Mouse (Mus musculus) forebrain, postnatal 0 days (tissue): ENCODE results near the gene Fads1. TPM values are rescaled to one million over a fixed set of nuclear protein-coding genes. Genes with fewer than 3 reads are reported as not detected.
"Not testable (repeated sequence)": the region's sequence is repeated elsewhere in the genome, so short reads cannot be mapped to it uniquely, and the experiment has no call there.

Source experiments
- ATAC-seq: fragments of 200-750 bp; cut with Nextera tagmentation; 2 replicates; pipeline ENCODE4 v1.8.0; 2017; ENCODE audit warnings: mild to moderate bottlenecking, moderate library complexity
- DNase-seq: peaks from one replicate; pipeline ENCODE4 v3.0.0-alpha.2; 2015
- H3K27ac ChIP-seq: fragments of 300-500 bp; sonication (generic); 2 replicates; pipeline ENCODE4 v1.5.1; 2014; ENCODE audit warnings: low read depth, mild to moderate bottlenecking, antibody characterized with exemption, low read length, moderate library complexity, mixed read lengths
- H3K27me3 ChIP-seq: fragments of 300-500 bp; sonication (generic); 2 replicates; pipeline ENCODE4 v1.6.1; 2014; ENCODE audit warnings: mild to moderate bottlenecking, low read length, mixed read lengths; ENCODE audit not compliant: insufficient read depth
- H3K36me3 ChIP-seq: fragments of 300-500 bp; sonication (generic); 2 replicates; pipeline ENCODE4 v1.6.1; 2014; ENCODE audit warnings: mild to moderate bottlenecking, moderate library complexity; ENCODE audit not compliant: insufficient read depth
- H3K4me1 ChIP-seq: fragments of 300-500 bp; sonication (generic); 2 replicates; pipeline ENCODE4 v1.6.1; 2014; ENCODE audit warnings: antibody characterized with exemption; ENCODE audit not compliant: insufficient read depth
- H3K4me2 ChIP-seq: fragments of 300-500 bp; sonication (generic); 2 replicates; pipeline ENCODE4 v1.6.1; 2014; ENCODE audit warnings: low read depth, mild to moderate bottlenecking, moderate library complexity
- H3K4me3 ChIP-seq: fragments of 300-500 bp; sonication (generic); 2 replicates; pipeline ENCODE4 v1.5.1; 2014; ENCODE audit warnings: low read depth, low read length, mixed read lengths
- H3K9ac ChIP-seq: fragments of 300-500 bp; sonication (generic); 2 replicates; pipeline ENCODE4 v1.6.1; 2014; ENCODE audit warnings: mild to moderate bottlenecking
- H3K9me3 ChIP-seq: fragments of 300-500 bp; sonication (generic); 2 replicates; pipeline ENCODE4 v1.6.1; 2016; ENCODE audit warnings: low read length
- CTCF ChIP-seq: sonication (generic); IDR thresholded peaks from 2 replicates; pipeline ENCODE4 v1.5.1; 2016; ENCODE audit warnings: antibody characterized with exemption, control low read depth, low read depth
- WGBS: fragments of 180-500 bp; shearing (Covaris S2); extraction: QIAGEN DNeasy Blood & Tissue Kit; methylation state at CpG from one replicate; pipeline ENCODE4 v1.1.7; 2014; 5-methylcytosine and 5-hydroxymethylcytosine counted together
- polyA plus RNA-seq: library from polyadenylated mRNA; unstranded; fragments of >200 nt; fragmentation: Nextera tagmentation; extraction: Ambion mirVana; gene quantifications from 2 replicates; pipeline ENCODE4 v1.2.1, GENCODE M21; 2015
- total RNA-seq: library from RNA; depleted of rRNA; stranded (reverse); fragments of >200 nt; gene quantifications from 2 replicates; pipeline ENCODE4 v1.2.3, GENCODE M21; 2014

Fads1 gene
- total and polyA plus RNA-seq, 2 experiments from 2014 or later: 153 to 176 TPM

DNA sequence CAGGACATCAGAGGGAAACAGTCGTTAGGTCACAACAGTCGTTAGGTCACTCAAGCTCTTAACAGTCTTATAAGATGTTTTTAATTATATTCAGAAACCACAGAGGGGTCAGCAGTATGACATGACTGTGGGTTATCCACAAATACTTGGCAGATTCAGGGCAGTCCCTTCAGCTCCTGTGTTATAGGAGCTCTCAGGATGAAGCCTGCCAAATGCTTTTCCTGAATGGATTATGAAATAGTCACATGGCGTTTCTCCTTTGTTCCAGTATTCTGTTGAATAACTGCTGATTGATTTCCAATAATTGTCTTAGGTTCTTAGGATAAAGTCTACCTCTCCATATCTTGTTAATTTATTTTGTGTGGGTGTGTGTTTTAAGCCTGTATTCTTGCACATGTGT lies 33.5 kb upstream of the Fads1 start:
- DNase-seq (no peak), ATAC-seq (no peak)
- no peak for TF ChIP-seq CTCF
- Histone ChIP-seq H3K9ac (no peak overlapping the region), H3K4me1 (no peaks in the 10 kb centered on the region), H3K4me2 (no peak overlapping the region), H3K4me3 (no peak overlapping the region), H3K27me3 (no peaks in the 10 kb centered on the region), H3K36me3 (no peaks in the 10 kb centered on the region), H3K27ac (no peak overlapping the region), H3K9me3 (no peaks in the 10 kb centered on the region)
- WGBS: 55% methylated on average over 3 of the region's 3 CpGs

DNA sequence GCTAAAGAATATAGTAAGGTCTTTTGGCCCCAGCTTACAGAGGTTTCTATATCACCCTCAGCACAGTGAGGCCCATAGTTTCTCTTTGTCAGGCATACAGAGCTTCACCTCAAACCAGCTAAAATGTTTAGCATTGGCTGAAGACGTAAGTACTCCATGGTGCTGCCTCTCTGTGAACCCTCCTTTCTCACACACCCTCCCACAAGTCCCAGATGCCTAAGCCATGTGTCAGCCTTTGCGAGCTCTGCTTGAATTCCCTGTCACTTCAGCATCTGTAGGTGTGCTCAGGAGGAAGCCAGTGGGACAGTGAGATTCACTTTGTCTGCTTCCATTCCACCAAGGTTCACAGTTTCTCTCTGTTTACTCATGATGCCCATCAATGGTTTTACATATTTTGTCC lies 25.0 kb upstream of the Fads1 start:
- TF ChIP-seq CTCF: no peak
- Histone ChIP-seq H3K9ac (no peak overlapping the region), H3K4me1 (no peaks in the 10 kb centered on the region), H3K36me3 (no peaks in the 10 kb centered on the region), H3K4me2 (no peak overlapping the region), H3K27ac (no peak overlapping the region), H3K4me3 (no peak overlapping the region), H3K9me3 (no peaks in the 10 kb centered on the region), H3K27me3 (no peaks in the 10 kb centered on the region)
- no peak for ATAC-seq
- no peak for DNase-seq
- WGBS: 83% methylated on average over 2 of the region's 2 CpGs

DNA sequence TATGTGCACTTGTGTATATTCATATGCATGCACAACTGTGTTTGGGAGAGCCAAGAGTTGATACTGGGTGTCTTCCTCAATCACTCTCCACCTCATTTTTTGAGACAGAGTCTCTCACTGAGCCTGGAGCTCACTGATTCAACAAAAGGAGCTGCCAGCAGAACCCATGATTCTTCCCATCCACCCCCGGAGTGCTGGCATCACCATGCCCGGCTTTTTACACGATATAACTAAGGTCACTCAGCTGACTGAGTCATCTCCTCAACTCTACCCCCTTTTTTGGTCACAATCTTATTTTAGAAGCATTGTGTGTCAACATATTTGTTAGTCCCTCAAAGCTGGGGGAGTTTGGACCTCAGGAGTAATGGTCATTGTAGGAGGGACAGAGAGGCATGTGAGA lies 18.8 kb upstream of the Fads1 start:
- ATAC-seq: no peak
- WGBS: 93% methylated on average over 3 of the region's 3 CpGs
- no peaks in the 10 kb centered on the region for H3K4me1 ChIP-seq
- H3K4me3 ChIP-seq: no peak overlapping the region
- no peak overlapping the region for H3K4me2 ChIP-seq
- no peak overlapping the region for H3K9ac ChIP-seq
- H3K27ac ChIP-seq: no peak overlapping the region
- H3K27me3 ChIP-seq: no peaks in the 10 kb centered on the region
- no peak for TF ChIP-seq CTCF
- no peak for DNase-seq
- H3K36me3 ChIP-seq: no peaks in the 10 kb centered on the region
- no peaks in the 10 kb centered on the region for H3K9me3 ChIP-seq

DNA sequence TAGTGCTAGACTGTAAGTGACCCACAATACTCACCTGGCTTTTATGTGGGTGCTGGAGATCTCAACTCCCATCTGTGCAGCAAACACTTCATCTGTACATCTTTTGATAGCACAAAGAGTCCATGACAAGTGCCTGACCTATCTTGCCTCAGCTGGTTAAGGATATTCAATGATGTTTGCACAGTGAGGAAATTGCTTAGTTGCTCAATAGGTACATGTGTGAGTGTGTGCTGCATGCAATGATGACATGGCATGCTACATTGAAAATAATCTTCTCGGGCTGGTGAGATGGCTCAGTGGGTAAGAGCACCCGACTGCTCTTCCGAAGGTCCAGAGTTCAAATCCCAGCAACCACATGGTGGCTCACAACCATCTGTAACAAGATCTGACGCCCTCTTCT lies 16.8 kb upstream of the Fads1 start:
- H3K4me1 ChIP-seq, H3K9me3 ChIP-seq, DNase-seq, H3K4me3 ChIP-seq, H3K27ac ChIP-seq, ATAC-seq, H3K4me2 ChIP-seq, H3K9ac ChIP-seq, H3K27me3 ChIP-seq, H3K36me3 ChIP-seq: not testable (repeated sequence)
- 98% methylated on average over 3 of the region's 4 CpGs for WGBS

- H3K9me3 ChIP-seq: no peaks in the 10 kb centered on the region
- TF ChIP-seq CTCF: no peak
- no peaks in the 10 kb centered on the region for H3K4me1 ChIP-seq
- no peaks in the 10 kb centered on the region for H3K36me3 ChIP-seq
- no peak for ATAC-seq
- H3K4me3 ChIP-seq: no peak overlapping the region
- no peak overlapping the region for H3K9ac ChIP-seq
- no peaks in the 10 kb centered on the region for H3K27me3 ChIP-seq
- DNase-seq: no peak
- WGBS: 77% methylated on average over 4 of the region's 4 CpGs
- H3K27ac ChIP-seq: no peak overlapping the region
- no peak overlapping the region for H3K4me2 ChIP-seq
These were observed 15.6 kb upstream of the Fads1 start for GRCm38 (mm10) chr19:10167112-10167511.

- Histone ChIP-seq H3K4me3 (no peak overlapping the region), H3K36me3 (no peaks in the 10 kb centered on the region), H3K4me2 (no peak overlapping the region), H3K4me1 (no peaks in the 10 kb centered on the region), H3K9ac (no peak overlapping the region), H3K27ac (no peak overlapping the region), H3K27me3 (no peaks in the 10 kb centered on the region), H3K9me3 (no peaks in the 10 kb centered on the region)
- ATAC-seq: no peak
- no peak for TF ChIP-seq CTCF
- 67% methylated on average over 1 of the region's 1 CpGs for WGBS
- no peak for DNase-seq
These were observed 14.7 kb upstream of the Fads1 start for GRCm38 (mm10) chr19:10167951-10168350.

DNA sequence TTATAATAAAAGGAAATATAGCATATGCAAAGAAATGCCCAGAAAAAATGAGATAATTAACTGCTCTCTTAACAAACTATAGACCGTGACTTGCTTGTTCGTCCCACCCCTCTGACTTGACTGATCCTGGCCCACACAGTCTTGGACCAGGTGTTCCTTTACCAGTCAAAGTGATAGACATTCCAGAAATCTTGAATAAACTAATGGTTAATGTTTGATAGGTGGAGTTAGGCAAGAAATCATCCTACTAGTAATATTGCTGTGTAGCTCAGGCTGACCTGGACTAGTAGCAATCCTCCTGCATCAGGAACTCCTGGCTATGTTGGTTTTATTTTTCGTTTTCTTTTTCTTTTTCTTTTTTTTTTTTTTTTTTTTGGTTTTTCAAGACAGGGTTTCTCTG lies 14.2 kb upstream of the Fads1 start:
- no peak overlapping the region for H3K4me3 ChIP-seq
- H3K27me3 ChIP-seq: no peaks in the 10 kb centered on the region
- no peaks in the 10 kb centered on the region for H3K4me1 ChIP-seq
- ATAC-seq (no peak), DNase-seq (no peak)
- no peaks in the 10 kb centered on the region for H3K36me3 ChIP-seq
- no peak for TF ChIP-seq CTCF
- H3K9ac ChIP-seq: no peak overlapping the region
- no peak overlapping the region for H3K4me2 ChIP-seq
- WGBS: 86% methylated on average over 3 of the region's 3 CpGs
- no peak overlapping the region for H3K27ac ChIP-seq
- no peaks in the 10 kb centered on the region for H3K9me3 ChIP-seq

DNA sequence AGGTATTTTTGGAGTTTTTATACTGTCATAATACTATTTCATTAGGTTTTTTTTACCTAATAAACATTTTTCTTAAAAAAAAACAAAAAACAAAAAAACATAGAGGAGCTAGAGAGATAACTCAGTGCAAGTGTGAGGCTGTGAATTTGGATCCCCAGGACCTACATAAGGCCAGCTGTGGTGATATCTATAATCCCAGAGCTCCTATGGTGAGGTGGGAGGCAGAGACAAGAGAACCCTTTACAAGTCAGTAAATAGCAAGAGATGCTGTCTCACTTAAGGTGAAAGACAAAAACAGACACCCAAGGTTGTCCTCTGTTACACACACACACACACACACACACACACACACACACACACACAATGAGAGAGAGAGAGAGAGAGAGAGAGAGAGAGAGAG lies 13.5 kb upstream of the Fads1 start:
- H3K9me3 ChIP-seq: no peaks in the 10 kb centered on the region
- no peak overlapping the region for H3K4me3 ChIP-seq
- no peaks in the 10 kb centered on the region for H3K4me1 ChIP-seq
- H3K27me3 ChIP-seq: no peaks in the 10 kb centered on the region
- no peak overlapping the region for H3K27ac ChIP-seq
- no peak overlapping the region for H3K4me2 ChIP-seq
- no peak overlapping the region for H3K9ac ChIP-seq
- no peaks in the 10 kb centered on the region for H3K36me3 ChIP-seq
- DNase-seq (no peak), ATAC-seq (no peak)
- no peak for TF ChIP-seq CTCF

DNA sequence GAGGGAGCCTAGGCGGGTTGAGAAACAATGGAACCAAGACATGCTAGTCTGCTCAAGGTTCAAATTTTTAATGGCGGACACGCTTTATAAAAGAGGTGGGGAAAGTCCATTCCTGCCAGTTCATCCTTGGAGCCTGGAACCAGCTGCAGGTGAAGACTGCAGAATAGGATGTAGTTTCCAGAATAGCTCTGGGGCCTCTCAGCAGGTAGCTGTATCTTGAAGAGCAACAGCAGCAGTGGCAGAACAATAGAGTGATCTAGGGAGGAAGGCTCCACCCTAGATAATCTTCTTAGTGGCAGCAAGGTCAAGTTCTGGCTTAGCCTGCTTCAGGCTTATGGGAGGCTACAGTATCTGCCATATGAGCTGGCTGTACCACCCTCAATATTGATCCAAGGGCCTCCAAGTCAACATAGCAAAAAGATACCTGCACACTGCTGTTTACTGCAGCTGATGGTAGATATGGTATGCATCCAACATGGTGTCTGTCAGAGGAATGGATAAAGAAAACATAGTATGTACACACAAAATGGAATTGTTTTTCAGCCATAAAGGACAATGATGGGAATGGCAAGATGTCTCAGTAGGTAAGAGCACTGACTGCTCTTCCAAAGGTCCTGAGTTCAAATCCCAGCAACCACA lies 12.9 kb upstream of the Fads1 start:
- not testable (repeated sequence) for H3K4me3 ChIP-seq, H3K9ac ChIP-seq, ATAC-seq, H3K4me1 ChIP-seq, H3K36me3 ChIP-seq, DNase-seq, H3K27ac ChIP-seq, H3K27me3 ChIP-seq, H3K4me2 ChIP-seq, H3K9me3 ChIP-seq
- WGBS: 92% methylated on average over 3 of the region's 3 CpGs
